Mouse (Mus musculus): ENCODE data around the gene Dctn3. TPM values are rescaled to one million over a fixed set of nuclear protein-coding genes. Genes with fewer than 3 reads are reported as not detected.

The Dctn3 gene
- total and polyA plus RNA-seq, 3 experiments = 57.7 to 64.6 TPM; not detected in 1

DNA sequence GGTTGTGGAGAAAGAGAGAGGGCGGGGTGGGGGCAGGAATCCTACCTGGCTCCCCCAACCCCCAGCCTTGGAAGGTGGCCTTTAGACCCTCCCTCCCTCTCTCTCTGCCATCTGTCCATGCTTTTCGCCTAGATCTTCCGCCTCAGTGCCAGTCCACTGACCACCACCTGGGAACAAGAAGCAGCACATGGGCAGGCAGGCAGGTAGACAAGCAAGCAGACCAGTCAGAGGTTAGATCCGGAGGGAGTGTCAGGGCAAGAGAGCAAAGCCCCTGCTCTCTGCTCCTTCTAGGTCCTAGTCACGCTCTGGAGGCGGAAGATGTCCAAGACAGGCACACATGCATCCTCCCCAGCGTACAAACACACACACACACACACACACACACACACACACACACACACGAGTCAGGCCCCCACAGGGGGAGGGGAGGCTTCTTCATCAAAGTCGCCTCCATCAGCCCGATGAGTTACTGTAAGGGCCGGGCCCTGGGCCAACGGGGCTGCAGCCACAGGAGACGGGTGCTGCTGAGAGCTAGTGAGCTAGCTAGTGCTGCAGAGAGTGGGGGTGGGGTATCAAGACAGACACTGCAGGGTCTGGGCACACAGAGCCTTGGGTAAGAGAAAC is 45.9 kb downstream of the Dctn3 start:
- TF ChIP-seq RCOR1 (IDR thresholded peaks at IDR 0.05; ENCODE audit: low read depth, low read length) (no peak), SIN3A (IDR thresholded peaks at IDR 0.05; ENCODE audit: low read length) (no peak), E2F4 (IDR thresholded peaks at IDR 0.05; ENCODE audit: borderline replicate concordance, low read depth, low read length) (no peak), HCFC1 (IDR thresholded peaks at IDR 0.05; ENCODE audit: low read depth, low read length) (no peak), KAT2A (conservative IDR thresholded peaks at IDR 0.05; ENCODE audit: low read depth, low read length) (no peak), POLR2AphosphoS5 (IDR thresholded peaks at IDR 0.05; ENCODE audit: borderline replicate concordance, low read depth, low read length) (no peak), ZKSCAN1 (IDR thresholded peaks at IDR 0.05; ENCODE audit: low read depth, low read length) (no peak), BHLHE40 (IDR thresholded peaks at IDR 0.05; ENCODE audit: borderline replicate concordance, low read depth, low read length) (no peak), RAD21 (IDR thresholded peaks at IDR 0.05; ENCODE audit: low read depth, low read length) (no peak), NRF1 (IDR thresholded peaks at IDR 0.05; ENCODE audit: insufficient read depth, low read depth, low read length, poor library complexity, severe bottlenecking) (no peak)

DNA sequence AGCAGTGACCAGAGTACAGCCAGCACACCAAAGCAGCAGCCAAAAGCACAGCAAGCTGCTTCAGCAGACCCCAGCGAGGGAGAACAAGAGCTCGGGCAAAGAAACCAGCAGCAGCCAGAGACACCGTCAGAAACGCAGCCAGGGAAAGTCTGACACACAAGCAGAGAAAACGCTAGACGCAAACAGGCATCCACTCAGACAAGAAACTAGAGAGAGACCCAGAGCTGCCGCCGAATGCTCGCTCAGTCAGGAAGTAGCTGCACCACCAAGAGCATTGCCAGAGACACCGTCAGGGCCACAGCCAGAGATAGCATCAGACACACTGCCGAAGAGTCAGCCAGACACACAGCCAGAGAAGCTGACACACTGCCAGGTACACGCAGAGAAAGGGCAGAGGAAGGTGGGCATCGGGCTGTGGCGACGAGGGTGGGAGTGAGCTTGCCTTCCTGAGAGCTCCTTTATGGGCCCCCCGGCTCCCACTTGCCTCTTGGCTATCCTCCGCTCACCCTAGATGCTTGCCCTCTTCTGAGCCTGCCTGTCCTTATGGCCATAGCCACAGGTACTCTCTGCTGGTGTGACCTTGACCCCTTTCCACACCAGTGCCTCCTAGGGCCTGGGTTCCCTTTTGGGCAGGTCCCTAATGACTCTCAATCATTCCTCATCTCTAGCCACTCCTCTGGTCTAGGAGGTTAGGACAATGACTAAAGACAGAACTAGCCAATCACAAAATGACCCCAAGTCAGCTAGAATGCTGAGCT is 46.5 kb downstream of the Dctn3 start:
- Histone ChIP-seq H3K79me2 (ENCODE audit: control insufficient read depth, insufficient read depth, low read length, poor library complexity) (no peaks in the 10 kb centered on the region), H3K27me3 (ENCODE audit: control insufficient read depth in 1 of 2, insufficient read depth in 2 of 2, low read length in 2 of 2) (no peaks in the 10 kb centered on the region; a peak in 1 of 4 replicates), H3K9me3 (replicated peaks; ENCODE audit: insufficient read depth, low read length) (no peaks in the 10 kb centered on the region), H3K4me3 (ENCODE audit: control insufficient read depth in 1 of 2, insufficient read depth in 1 of 2, low read depth in 2 of 2, low read length in 2 of 2) (no peak overlapping the region), H3K36me3 (ENCODE audit: control insufficient read depth in 1 of 2, insufficient read depth in 2 of 2, low read length in 2 of 2) (no peaks in the 10 kb centered on the region), H3K9ac (ENCODE audit: control insufficient read depth, low read depth, low read length, poor library complexity, severe bottlenecking) (no peak overlapping the region), H3K27ac (ENCODE audit: control insufficient read depth, low read depth, low read length) (no peak overlapping the region), H3K4me1 (ENCODE audit: control insufficient read depth in 1 of 2, insufficient read depth in 2 of 2, low read length in 2 of 2) (no peaks in the 10 kb centered on the region)
- DNase-seq (ENCODE audit: low read depth, low spot score) = no peak
- no peak for TF ChIP-seq USF2 (IDR thresholded peaks at IDR 0.05; ENCODE audit: borderline replicate concordance in 1 of 2, insufficient read depth in 1 of 2, low read depth in 1 of 2, low read length in 2 of 2)
- no peak for TF ChIP-seq USF1 (IDR thresholded peaks at IDR 0.05; ENCODE audit: low read depth, low read length)
- TF ChIP-seq JUND (IDR thresholded peaks at IDR 0.05; ENCODE audit: low read depth, low read length) = no peak
- no peak for TF ChIP-seq KAT2A (conservative IDR thresholded peaks at IDR 0.05; ENCODE audit: low read depth, low read length)
- no peak for TF ChIP-seq NRF1 (IDR thresholded peaks at IDR 0.05; ENCODE audit: insufficient read depth, low read depth, low read length, poor library complexity, severe bottlenecking)
- no peak for TF ChIP-seq HCFC1 (IDR thresholded peaks at IDR 0.05; ENCODE audit: low read depth, low read length)
- no peak for TF ChIP-seq ZC3H11A (IDR thresholded peaks at IDR 0.05; ENCODE audit: low read depth, low read length)

More for the DNA sequence above, 45.9 kb downstream of the Dctn3 start:
- Histone ChIP-seq H3K27me3 (ENCODE audit: control insufficient read depth in 1 of 2, insufficient read depth in 2 of 2, low read length in 2 of 2) (no peaks in the 10 kb centered on the region; a peak in 1 of 4 replicates), H3K79me2 (ENCODE audit: control insufficient read depth, insufficient read depth, low read length, poor library complexity) (no peaks in the 10 kb centered on the region), H3K9ac (ENCODE audit: control insufficient read depth, low read depth, low read length, poor library complexity, severe bottlenecking) (no peak overlapping the region), H3K9me3 (replicated peaks; ENCODE audit: insufficient read depth, low read length) (no peaks in the 10 kb centered on the region), H3K36me3 (ENCODE audit: control insufficient read depth in 1 of 2, insufficient read depth in 2 of 2, low read length in 2 of 2) (no peaks in the 10 kb centered on the region), H3K4me1 (ENCODE audit: control insufficient read depth in 1 of 2, insufficient read depth in 2 of 2, low read length in 2 of 2) (no peaks in the 10 kb centered on the region), H3K4me3 (ENCODE audit: control insufficient read depth in 1 of 2, insufficient read depth in 1 of 2, low read depth in 2 of 2, low read length in 2 of 2) (no peak overlapping the region), H3K27ac (ENCODE audit: control insufficient read depth, low read depth, low read length) (no peak overlapping the region)
- DNase-seq (ENCODE audit: low read depth, low spot score) = no peak
